Mouse (Mus musculus) hindbrain, embryonic 15.5 days (tissue): ENCODE results near the gene Pik3ca. TPM values are rescaled to one million over a fixed set of nuclear protein-coding genes. Genes with fewer than 3 reads are reported as not detected.

Experiments used
- ATAC-seq: fragments of 200-750 bp; cut with Nextera tagmentation; 2 replicates; pipeline ENCODE4 v1.8.0; 2017; ENCODE audit warnings: low read depth, moderate number of reproducible peaks, moderate TSS enrichment; ENCODE audit not compliant: low FRiP score
- H3K27ac ChIP-seq: fragments of 300-500 bp; sonication (generic); replicated peaks from 2 replicates; pipeline ENCODE4 v1.5.1; 2015; ENCODE audit warnings: mild to moderate bottlenecking, inconsistent platforms
- H3K27me3 ChIP-seq: fragments of 300-500 bp; sonication (generic); 2 replicates; pipeline ENCODE4 v1.6.1; 2015; ENCODE audit warnings: control low read depth, inconsistent platforms
- H3K36me3 ChIP-seq: fragments of 300-500 bp; sonication (generic); 2 replicates; pipeline ENCODE4 v1.6.1; 2015; ENCODE audit warnings: control low read depth, inconsistent platforms
- H3K4me1 ChIP-seq: fragments of 300-500 bp; sonication (generic); replicated peaks from 2 replicates; pipeline ENCODE4 v1.6.1; 2015; ENCODE audit warnings: control low read depth, inconsistent platforms
- H3K4me2 ChIP-seq: fragments of 300-500 bp; sonication (generic); 2 replicates; pipeline ENCODE4 v1.6.1; 2015; ENCODE audit warnings: moderate library complexity, mild to moderate bottlenecking, inconsistent platforms
- H3K4me3 ChIP-seq: fragments of 300-500 bp; sonication (generic); 2 replicates; pipeline ENCODE4 v1.5.1; 2015; ENCODE audit warnings: mild to moderate bottlenecking, inconsistent platforms
- H3K9ac ChIP-seq: fragments of 300-500 bp; sonication (generic); 2 replicates; pipeline ENCODE4 v1.6.1; 2015; ENCODE audit warnings: inconsistent platforms
- H3K9me3 ChIP-seq: fragments of 300-500 bp; sonication (generic); 2 replicates; pipeline ENCODE4 v1.6.1; 2016; ENCODE audit warnings: control low read depth, inconsistent platforms
- WGBS: fragments of 180-500 bp; shearing (Covaris S2); methylation state at CpG from one replicate; pipeline ENCODE4 v1.1.7; 2015; 5-methylcytosine and 5-hydroxymethylcytosine counted together
- polyA plus RNA-seq: library from polyadenylated mRNA; unstranded; fragments of >200 nt; fragmentation: Nextera tagmentation; extraction: Ambion mirVana; gene quantifications from 2 replicates; pipeline ENCODE4 v1.2.1, GENCODE M21; 2015

Pik3ca gene
- polyA plus RNA-seq, 1 experiment from 2014 or later: 10.8 TPM

DNA sequence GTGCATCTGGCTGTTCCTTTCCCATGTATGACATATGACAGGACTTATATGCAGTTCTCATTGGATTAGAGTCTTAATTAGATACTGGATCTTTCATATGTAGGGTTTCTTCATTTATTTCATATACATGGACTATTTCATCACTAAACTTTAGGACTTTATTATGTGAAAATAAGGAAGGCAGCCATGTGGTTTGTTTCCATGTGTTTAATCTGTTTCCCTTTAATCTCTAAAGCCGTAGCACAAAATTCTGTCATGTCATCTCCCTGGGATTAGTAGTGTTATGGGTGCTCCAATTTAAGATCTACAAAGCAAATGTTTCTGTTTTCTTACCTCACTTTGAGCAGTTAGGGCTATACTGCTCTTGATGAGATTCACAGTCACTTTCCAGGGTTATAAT lies 8.2 kb downstream of the Pik3ca start:
- no peak for ATAC-seq
- H3K9me3 ChIP-seq: no peaks in the 10 kb centered on the region
- H3K4me3 ChIP-seq: no peak overlapping the region
- WGBS: 88% methylated on average over 1 of the region's 1 CpGs
- H3K27ac ChIP-seq: no peak overlapping the region
- no peaks in the 10 kb centered on the region for H3K36me3 ChIP-seq
- no peaks in the 10 kb centered on the region for H3K27me3 ChIP-seq
- no peak overlapping the region for H3K4me2 ChIP-seq
- H3K9ac ChIP-seq: no peak overlapping the region
- peaks cover 14% of the 10 kb centered on the region for H3K4me1 ChIP-seq

DNA sequence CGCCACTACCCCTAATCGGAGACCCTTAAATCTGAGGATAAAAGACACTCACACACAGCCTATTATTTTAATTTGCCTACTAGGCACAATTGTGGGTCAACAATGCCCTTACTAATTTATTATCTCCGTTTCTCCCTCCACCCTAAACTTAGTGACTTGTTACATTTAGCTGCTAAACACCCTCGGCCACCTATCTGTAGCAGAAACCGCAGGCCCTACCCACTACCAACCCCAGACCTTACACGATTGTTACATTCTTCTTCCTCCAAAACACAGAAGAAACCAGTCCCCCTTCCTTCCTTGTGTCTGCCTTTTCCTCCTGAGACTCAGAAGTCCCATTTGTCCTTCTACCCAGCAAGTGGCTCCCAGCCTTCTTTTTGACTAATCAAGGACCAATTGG lies 9.3 kb downstream of the Pik3ca start:
- no peak overlapping the region for H3K4me2 ChIP-seq
- no peak overlapping the region for H3K9ac ChIP-seq
- no peak for ATAC-seq
- no peak overlapping the region for H3K4me3 ChIP-seq
- no peaks in the 10 kb centered on the region for H3K27me3 ChIP-seq
- H3K36me3 ChIP-seq: no peaks in the 10 kb centered on the region
- WGBS: 88% methylated on average over 6 of the region's 6 CpGs
- H3K9me3 ChIP-seq: no peaks in the 10 kb centered on the region
- H3K27ac ChIP-seq: no peak overlapping the region
- H3K4me1 ChIP-seq: peaks cover 8% of the 10 kb centered on the region

DNA sequence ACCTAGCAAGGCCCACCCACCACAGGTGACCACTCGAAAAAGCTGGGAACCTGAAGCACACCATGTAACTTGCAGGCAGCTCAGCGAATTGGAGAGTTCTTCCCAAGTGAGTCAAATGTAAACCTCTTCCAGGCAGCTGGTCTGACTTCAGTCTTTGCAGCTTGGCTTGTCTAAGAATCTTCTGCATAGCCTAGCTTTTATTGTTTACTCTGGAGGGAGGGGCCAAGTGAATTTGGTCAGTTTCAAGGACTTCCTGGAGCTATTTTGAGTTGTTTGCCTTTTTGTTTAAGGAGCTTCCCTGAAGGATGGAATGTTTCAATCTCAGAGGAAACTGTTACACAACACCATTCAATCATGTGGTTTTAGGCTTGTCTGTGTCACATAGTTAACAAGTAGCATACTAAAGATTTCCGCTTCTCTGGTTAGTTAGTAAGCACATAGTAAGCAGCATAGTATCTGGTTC lies 11.4 kb downstream of the Pik3ca start:
- 96% methylated on average over 3 of the region's 3 CpGs for WGBS
- Histone ChIP-seq H3K9ac (no peak overlapping the region), H3K4me1 (peaks cover 11% of the 10 kb centered on the region), H3K27ac (no peak overlapping the region), H3K4me2 (no peak overlapping the region), H3K36me3 (no peaks in the 10 kb centered on the region), H3K27me3 (no peaks in the 10 kb centered on the region), H3K9me3 (no peaks in the 10 kb centered on the region), H3K4me3 (no peak overlapping the region)
- no peak for ATAC-seq

DNA sequence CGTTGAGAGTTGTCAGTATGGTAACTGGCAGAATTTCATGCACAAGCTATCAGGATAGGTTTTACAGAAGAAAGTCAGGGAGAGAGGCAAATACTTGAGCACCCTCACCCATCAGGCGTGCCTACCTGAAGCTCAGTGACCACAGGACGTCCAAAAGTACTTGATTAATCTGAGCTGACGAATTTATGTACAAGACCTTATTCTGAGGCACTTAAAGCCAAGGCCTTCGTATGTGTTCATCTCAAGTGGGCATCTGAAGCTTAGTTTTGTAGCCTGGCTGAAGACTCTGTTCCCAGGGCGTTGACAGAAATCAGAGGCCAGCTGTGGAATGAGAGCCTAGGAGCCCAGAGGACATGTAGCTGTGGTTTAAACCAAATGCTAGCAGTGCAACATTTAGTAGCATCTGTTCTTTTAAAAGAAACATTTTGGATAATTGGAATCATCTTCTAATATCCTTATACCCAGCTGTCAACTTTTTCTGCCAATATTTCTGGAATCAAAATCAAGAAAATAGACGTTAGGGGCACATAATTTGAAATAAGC lies 15.1 kb downstream of the Pik3ca start:
- no peaks in the 10 kb centered on the region for H3K9me3 ChIP-seq
- H3K27me3 ChIP-seq: no peaks in the 10 kb centered on the region
- H3K4me3 ChIP-seq: no peak overlapping the region
- H3K4me1 ChIP-seq: peaks cover 30% of the 10 kb centered on the region
- no peaks in the 10 kb centered on the region for H3K36me3 ChIP-seq
- no peak overlapping the region for H3K9ac ChIP-seq
- H3K4me2 ChIP-seq: no peak overlapping the region
- no peak overlapping the region for H3K27ac ChIP-seq
- 79% methylated on average over 7 of the region's 7 CpGs for WGBS
- ATAC-seq: no peak

DNA sequence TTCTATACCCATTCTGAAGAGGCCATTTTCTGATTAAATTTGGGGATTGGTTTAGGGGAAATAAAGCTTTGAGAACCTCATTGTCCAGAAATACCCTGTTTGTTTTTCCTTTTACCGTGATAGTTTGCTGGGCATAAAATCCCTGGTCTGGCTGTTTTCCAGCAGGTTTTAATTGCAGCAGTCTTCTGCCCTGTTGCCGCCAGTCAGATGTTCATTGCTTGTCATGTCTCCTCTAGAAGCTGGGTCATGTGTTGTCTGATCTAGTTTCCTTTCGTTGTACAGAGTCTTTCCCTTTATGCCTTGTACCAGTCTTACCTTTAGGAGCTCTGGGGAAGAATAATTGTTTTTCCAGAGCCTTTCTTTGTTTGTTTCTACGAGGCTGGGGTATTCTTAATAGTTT lies 16.9 kb downstream of the Pik3ca start:
- Histone ChIP-seq H3K4me2 (no peak overlapping the region), H3K4me1 (peaks cover 27% of the 10 kb centered on the region), H3K9ac (no peak overlapping the region), H3K27ac (no peak overlapping the region), H3K27me3 (no peaks in the 10 kb centered on the region), H3K9me3 (no peaks in the 10 kb centered on the region), H3K36me3 (no peaks in the 10 kb centered on the region), H3K4me3 (no peak overlapping the region)
- ATAC-seq: no peak
- WGBS: 26% methylated on average over 4 of the region's 4 CpGs

DNA sequence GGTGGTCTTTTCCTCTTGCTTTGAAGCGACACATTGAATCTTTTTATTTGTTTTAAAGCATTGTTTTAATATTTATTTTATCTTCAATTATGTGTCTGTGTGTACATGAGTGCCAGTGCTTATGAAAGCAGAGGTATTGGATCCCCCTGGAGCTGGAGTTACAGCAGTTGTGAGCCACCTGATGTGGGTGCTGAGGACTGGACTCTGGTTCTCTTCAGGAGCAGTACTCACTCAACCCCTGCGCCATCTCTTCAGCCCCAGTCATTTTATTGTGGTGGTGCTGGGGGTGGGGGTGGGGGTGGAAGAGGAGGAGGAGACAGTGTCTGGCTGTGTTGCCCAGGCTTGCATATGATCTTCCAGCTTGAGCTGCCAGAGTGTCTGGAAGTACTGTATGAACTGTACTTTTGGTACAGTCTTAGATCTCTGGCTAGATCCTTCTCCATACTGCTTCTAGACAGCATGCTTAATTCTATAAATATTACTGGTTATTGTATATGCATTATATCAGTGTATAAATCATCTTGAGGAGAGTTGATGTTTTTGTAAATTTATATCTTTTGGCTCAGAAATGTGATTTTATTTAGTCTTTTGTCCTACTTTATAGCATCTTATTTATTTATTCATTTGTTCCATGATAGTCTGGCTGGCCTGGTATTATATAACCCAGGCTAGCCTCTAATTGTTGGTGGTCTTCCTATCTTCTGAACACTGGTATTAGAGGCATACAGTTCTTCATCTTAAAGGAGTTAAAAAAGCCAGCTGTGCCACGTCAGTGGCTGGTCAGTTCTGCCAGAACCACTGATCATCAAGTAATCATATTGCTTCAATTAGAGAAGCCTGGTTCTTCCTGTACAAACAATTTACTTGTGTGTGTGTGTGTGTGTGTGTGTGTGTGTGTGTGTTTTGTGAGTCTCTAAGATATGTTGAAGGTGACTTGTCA lies 18.2 kb downstream of the Pik3ca start:
- ATAC-seq: no peak
- Histone ChIP-seq H3K36me3 (no peaks in the 10 kb centered on the region), H3K4me1 (peaks cover 27% of the 10 kb centered on the region), H3K9me3 (no peaks in the 10 kb centered on the region), H3K4me2 (no peak overlapping the region), H3K4me3 (no peak overlapping the region), H3K27ac (no peak overlapping the region), H3K9ac (no peak overlapping the region), H3K27me3 (no peaks in the 10 kb centered on the region)
- 70% methylated on average over 3 of the region's 3 CpGs for WGBS

DNA sequence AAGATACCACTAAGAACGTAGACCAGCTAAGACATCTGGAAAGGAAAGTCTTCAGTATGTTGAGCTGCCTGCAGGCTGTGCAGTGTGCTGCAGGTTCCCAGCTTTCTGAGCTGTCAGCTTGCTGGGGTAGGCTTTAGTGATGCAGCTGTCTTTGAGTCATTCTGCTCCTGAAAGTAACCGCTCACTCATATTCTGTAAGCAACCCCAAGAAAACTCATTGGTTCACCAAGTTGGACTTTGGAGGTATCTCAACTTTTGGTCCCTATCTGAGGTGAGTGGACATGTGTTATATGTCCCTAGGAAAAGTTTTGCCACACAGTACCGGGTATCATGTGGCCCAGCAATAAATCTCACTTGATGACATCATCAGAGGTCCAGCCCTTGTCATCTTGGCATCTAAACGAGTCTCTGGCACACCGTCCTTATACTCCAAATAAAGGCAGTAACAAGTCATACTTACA lies 20.3 kb downstream of the Pik3ca start:
- H3K27ac ChIP-seq: no peak overlapping the region
- WGBS: 90% methylated on average over 5 of the region's 5 CpGs
- no peaks in the 10 kb centered on the region for H3K9me3 ChIP-seq
- H3K36me3 ChIP-seq: no peaks in the 10 kb centered on the region
- no peak for ATAC-seq
- peaks cover 23% of the 10 kb centered on the region for H3K4me1 ChIP-seq
- H3K4me3 ChIP-seq: no peak overlapping the region
- H3K27me3 ChIP-seq: no peaks in the 10 kb centered on the region
- no peak overlapping the region for H3K4me2 ChIP-seq
- H3K9ac ChIP-seq: no peak overlapping the region

DNA sequence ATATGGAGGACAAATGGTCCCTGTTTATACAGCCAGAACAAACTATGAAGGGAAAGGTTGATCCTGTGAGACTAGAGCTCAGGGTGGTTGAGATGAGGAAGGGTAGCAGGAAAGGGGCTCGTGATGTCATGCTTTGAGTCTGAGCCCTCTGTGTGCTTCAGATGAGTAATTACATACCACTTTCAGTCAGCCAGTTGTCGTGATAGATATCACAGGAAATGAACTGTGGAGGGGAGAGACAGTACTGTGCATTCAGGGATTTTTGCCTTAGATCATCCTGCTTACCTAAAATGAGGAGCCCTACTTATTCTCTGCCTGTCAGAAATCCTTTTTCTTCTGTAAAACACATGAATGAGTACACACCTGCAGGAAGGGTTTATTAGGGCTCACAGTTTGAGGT lies 22.4 kb downstream of the Pik3ca start:
- Histone ChIP-seq H3K27ac (no peak overlapping the region), H3K27me3 (no peaks in the 10 kb centered on the region), H3K36me3 (no peaks in the 10 kb centered on the region), H3K9me3 (no peaks in the 10 kb centered on the region), H3K9ac (no peak overlapping the region), H3K4me3 (no peak overlapping the region), H3K4me2 (no peak overlapping the region), H3K4me1 (peaks cover 11% of the 10 kb centered on the region; the same call in 1 of the 2 replicates)
- ATAC-seq: no peak
- WGBS: 71% methylated on average over 2 of the region's 2 CpGs

DNA sequence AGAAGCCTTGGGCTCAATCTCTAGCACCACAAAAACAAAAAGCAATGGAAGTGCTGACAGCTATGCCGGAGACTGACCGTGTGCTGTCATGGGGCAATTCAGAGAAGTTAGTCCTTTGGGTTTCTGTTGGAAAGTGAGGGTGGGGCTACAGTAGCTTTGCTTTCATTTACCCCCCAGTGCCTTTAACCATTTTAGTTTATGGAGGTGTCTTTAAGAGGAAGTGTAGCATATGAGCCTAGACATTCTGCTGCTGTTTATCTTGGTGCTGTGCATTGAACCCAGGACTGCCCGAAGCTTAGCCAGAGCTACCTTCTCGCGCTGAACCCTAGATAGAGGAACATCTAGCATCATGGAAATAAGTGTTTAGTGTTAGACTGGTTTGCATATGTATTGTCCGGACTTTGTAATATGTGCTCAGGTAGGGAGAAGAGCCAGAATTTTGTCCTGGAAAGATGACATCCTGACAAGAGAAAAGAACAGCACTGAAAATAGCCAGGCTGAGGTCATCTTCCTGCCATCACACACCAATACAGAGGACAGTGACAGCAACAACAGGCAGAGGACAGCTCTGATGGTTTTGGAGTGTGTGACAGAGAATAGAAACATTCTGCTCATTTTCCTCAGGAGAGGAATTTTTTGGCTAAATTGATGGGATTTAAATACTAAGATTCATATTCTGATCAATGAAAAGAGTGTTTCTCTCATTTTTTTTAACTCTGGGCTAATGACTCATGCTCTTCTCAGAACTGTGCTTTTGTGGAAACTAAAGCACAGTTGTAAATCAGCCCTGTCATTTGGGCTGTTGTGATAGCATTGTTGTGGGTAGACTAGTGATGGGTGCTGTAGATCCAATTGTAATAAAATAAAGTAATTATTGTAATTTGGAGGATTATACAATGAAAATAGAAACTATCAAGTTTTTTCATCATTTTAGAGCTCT lies 23.9 kb downstream of the Pik3ca start:
- ATAC-seq: no peak
- WGBS: 91% methylated on average over 6 of the region's 6 CpGs
- Histone ChIP-seq H3K27ac (no peak overlapping the region), H3K4me2 (no peak overlapping the region), H3K27me3 (no peaks in the 10 kb centered on the region), H3K4me3 (no peak overlapping the region), H3K4me1 (0 out of 2 replicates have a peak, but pooled peaks cover 2% of the 10 kb centered on the region), H3K9me3 (no peaks in the 10 kb centered on the region), H3K36me3 (no peaks in the 10 kb centered on the region), H3K9ac (no peak overlapping the region)

DNA sequence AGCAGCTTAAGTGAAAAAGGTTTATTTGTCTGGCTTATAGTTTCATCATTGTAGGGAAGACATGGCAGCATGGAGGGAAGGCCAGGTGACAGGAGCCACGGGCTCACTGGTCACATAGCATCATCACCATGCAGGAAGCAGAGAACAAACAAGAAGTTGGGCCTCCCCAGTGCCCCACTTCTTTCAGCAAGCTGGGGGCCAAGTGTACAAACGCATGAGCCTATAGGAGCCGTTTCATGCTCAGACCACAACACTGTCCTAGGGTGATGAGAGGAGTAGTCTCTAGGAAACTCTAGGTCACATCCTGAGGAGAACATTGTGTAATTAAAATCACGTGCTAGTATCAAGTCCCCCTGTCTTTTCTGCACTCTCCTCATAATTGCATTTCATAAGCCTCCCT lies 30.2 kb downstream of the Pik3ca start:
- no peaks in the 10 kb centered on the region for H3K9me3 ChIP-seq
- H3K4me3 ChIP-seq: no peak overlapping the region
- H3K4me1 ChIP-seq: 0 out of 2 replicates have a peak, but pooled peaks cover 9% of the 10 kb centered on the region
- no peaks in the 10 kb centered on the region for H3K36me3 ChIP-seq
- no peak for ATAC-seq
- no peak overlapping the region for H3K27ac ChIP-seq
- H3K4me2 ChIP-seq: no peak overlapping the region
- no peak overlapping the region for H3K9ac ChIP-seq
- H3K27me3 ChIP-seq: no peaks in the 10 kb centered on the region
- 81% methylated on average over 4 of the region's 4 CpGs for WGBS

DNA sequence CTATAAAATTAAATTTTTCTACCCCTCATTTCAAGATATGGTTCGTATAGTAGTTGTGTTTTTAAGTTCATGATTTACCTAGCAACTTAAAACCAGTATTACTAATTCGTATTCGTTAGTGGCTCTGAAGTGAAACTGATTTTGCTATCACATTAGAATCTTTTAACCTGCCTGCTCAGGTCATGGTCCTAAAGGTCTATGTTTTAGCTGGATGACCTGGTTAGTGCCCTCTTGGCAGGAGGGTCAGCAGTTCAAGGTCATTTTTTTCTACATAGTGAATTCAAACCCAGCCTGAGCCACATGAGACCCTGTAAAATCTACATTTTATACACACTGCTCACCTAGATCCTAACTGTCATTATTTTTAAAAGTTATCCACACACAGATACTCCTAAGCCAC lies 30.9 kb downstream of the Pik3ca start:
- 92% methylated on average over 3 of the region's 3 CpGs for WGBS
- no peaks in the 10 kb centered on the region for H3K9me3 ChIP-seq

More for the DNA sequence above, 30.9 kb downstream of the Pik3ca start:
- H3K4me3 ChIP-seq: no peak overlapping the region
- no peaks in the 10 kb centered on the region for H3K36me3 ChIP-seq
- ATAC-seq: no peak
- H3K27me3 ChIP-seq: no peaks in the 10 kb centered on the region
- no peak overlapping the region for H3K27ac ChIP-seq
- H3K4me2 ChIP-seq: no peak overlapping the region
- 0 out of 2 replicates have a peak, but pooled peaks cover 9% of the 10 kb centered on the region for H3K4me1 ChIP-seq
- H3K9ac ChIP-seq: no peak overlapping the region
